Mouse (Mus musculus) hindbrain, embryonic 12.5 days (tissue): ENCODE data around the gene Chad. TPM values are rescaled to one million over a fixed set of nuclear protein-coding genes. Genes with fewer than 3 reads are reported as not detected.

Source experiments
- ATAC-seq: fragments of 200-750 bp; cut with Nextera tagmentation; 2 replicates; pipeline ENCODE4 v1.8.0; 2017; ENCODE audit warnings: moderate TSS enrichment; ENCODE audit not compliant: low FRiP score
- H3K27ac ChIP-seq: fragments of 300-500 bp; sonication (generic); 2 replicates; pipeline ENCODE4 v1.5.1; 2016; ENCODE audit warnings: mild to moderate bottlenecking
- H3K27me3 ChIP-seq: fragments of 300-500 bp; sonication (generic); 2 replicates; pipeline ENCODE4 v1.6.1; 2016; ENCODE audit warnings: mild to moderate bottlenecking
- H3K36me3 ChIP-seq: fragments of 300-500 bp; sonication (generic); 2 replicates; pipeline ENCODE4 v1.6.1; 2016; ENCODE audit warnings: mild to moderate bottlenecking
- H3K4me1 ChIP-seq: fragments of 300-500 bp; sonication (generic); 2 replicates; pipeline ENCODE4 v1.6.1; 2016
- H3K4me2 ChIP-seq: fragments of 300-500 bp; sonication (generic); replicated peaks from 2 replicates; pipeline ENCODE4 v1.6.1; 2016; ENCODE audit warnings: mild to moderate bottlenecking
- H3K4me3 ChIP-seq: fragments of 300-500 bp; sonication (generic); 2 replicates; pipeline ENCODE4 v1.5.1; 2016; ENCODE audit warnings: mild to moderate bottlenecking
- H3K9ac ChIP-seq: fragments of 300-500 bp; sonication (generic); 2 replicates; pipeline ENCODE4 v1.6.1; 2016; ENCODE audit warnings: mild to moderate bottlenecking, moderate library complexity
- H3K9me3 ChIP-seq: fragments of 300-500 bp; sonication (generic); replicated peaks from 2 replicates; pipeline ENCODE4 v1.6.1; 2016; ENCODE audit warnings: mild to moderate bottlenecking
- WGBS: fragments of 180-500 bp; shearing (Covaris S2); methylation state at CpG from one replicate; pipeline ENCODE4 v1.1.7; 2016; 5-methylcytosine and 5-hydroxymethylcytosine counted together
- polyA plus RNA-seq: library from polyadenylated mRNA; unstranded; fragments of >200 nt; fragmentation: Nextera tagmentation; extraction: Ambion mirVana; gene quantifications from 2 replicates; pipeline ENCODE4 v1.2.1, GENCODE M21; 2016

Gene Chad
- polyA plus RNA-seq, 1 experiment from 2014 or later, result 0.98 TPM

DNA sequence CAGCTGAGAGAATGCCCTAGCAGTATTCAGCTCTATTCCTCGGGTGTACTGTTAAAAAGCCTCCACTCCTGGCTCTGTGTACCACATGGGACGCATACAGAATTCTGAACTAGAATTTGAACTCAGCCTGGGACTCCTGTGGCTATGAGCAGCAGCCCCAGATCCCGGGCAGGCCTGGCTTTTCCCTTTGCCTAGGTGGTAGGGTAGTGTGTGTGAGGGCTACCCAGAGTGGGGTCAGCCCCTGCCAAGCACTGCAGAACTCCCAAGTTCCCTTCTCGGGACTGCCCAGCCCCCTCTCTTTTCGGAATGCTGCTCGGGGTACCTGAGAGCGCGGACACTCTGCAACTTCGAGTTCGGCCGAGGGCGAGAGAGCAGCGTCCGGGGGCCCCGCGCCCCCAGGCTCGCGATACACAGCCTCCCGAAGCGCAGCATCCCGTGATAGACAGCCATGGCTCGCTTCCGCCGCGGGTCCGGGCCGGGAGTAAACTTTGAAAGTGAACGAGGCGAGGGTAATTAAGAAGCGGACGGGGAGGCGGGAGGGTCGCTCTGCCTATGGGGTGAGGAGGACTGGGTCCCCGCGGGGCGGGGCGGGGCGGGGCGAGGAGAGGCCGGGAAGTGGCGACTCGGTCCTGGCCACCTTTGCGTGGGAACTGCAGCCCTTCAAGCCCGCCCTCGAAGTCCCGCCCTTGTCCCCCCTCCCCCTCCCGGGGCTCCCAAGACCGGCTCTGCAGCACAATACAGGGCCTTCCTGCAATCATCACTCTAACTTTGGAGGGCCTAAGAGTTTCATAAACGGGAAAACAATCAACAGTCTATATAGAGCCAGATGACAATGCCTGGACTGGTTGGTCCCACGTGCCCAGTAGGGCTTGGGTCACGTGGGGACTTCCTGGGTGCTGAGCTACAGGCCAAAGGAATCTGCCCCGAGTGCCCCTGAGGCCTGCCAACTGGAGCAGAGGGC lies 36.8 kb downstream of the Chad start, which contains the start of gene Acsf2:
Gene Acsf2 (minus strand): TSS at position 551 of the 961 bp plus-strand sequence.
- Histone ChIP-seq H3K4me1 (peaks cover 20% of the 10 kb centered on the region), H3K36me3 (no peaks in the 10 kb centered on the region), H3K9ac (peak within 1 kb of the TSS; percentile 58), H3K27ac (no peak within 1 kb of the TSS), H3K9me3 (no peaks in the 10 kb centered on the region), H3K27me3 (peaks cover 4% of the 10 kb centered on the region), H3K4me2 (peak within 1 kb of the TSS; percentile 79), H3K4me3 (peak within 1 kb of the TSS; percentile 45)
- peak; percentile 74 for ATAC-seq
- under 1% methylated on average over 52 of the region's 52 CpGs for WGBS

GRCm38 (mm10) chr11:94602356-94602955 lies 37.6 kb downstream of the Chad start:
- peak overlapping the region; percentile 45; the same call in 1 of the 2 replicates for H3K4me3 ChIP-seq
- 70% methylated on average over 11 of the region's 11 CpGs for WGBS
- ATAC-seq, result no peak
- no peak overlapping the region for H3K27ac ChIP-seq
- no peak overlapping the region for H3K9ac ChIP-seq
- peaks cover 20% of the 10 kb centered on the region for H3K4me1 ChIP-seq
- H3K9me3 ChIP-seq, result no peaks in the 10 kb centered on the region
- H3K27me3 ChIP-seq, result peaks cover 4% of the 10 kb centered on the region
- H3K36me3 ChIP-seq, result no peaks in the 10 kb centered on the region
- H3K4me2 ChIP-seq, result peak overlapping the region; percentile 79

DNA sequence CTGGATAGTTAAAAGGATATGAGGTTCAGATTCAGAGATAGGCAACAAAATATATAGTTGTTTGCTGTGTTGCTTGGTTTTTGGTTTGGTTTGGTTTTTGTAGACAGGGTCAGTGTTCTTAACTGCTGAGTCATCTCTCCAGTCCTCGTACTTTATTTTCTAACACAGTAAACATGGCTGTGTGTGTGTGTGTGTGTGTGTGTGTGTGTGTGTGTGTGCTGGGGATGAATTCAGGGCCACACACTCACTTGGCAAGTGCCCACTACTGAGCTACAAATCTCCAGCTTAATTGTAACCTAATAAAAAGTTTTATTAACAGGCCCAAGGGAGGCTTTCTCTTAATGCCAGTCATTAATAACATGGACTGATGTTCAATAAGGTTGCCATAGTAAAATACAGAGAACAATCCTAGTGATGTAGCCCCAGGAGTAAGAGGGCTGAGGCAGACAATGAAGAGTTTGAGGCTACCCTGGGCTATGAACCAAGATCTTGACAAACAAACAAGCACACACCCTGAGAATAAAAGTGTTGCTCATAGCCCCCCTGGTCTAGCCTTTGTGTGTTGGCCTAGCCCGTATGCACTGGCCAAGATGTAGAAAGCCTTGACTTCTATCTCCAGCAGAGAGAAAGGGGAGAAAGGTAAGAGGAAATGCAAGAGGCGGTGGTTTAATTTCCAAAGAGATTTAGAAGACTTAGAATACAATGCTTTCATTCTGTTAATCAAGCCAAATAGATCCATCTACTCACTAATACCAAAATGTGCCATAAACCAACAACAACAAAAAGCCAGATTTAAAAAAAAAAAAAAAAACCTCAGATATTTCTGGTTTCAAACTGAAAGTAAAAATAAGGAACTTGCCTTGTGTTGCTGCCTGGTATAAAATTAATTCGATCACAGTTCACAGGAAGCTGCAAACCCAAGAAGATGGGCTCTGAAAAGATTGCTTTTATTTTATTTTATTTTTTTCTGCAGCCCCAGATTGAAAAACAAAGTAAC lies 46.2 kb downstream of the Chad start:
- no peak overlapping the region for H3K4me2 ChIP-seq
- no peaks in the 10 kb centered on the region for H3K36me3 ChIP-seq
- no peak for ATAC-seq
- no peak overlapping the region for H3K4me3 ChIP-seq
- no peaks in the 10 kb centered on the region for H3K9me3 ChIP-seq
- H3K9ac ChIP-seq, result no peak overlapping the region
- no peak overlapping the region for H3K27ac ChIP-seq
- WGBS, result 73% methylated on average over 4 of the region's 4 CpGs
- H3K4me1 ChIP-seq, result no peaks in the 10 kb centered on the region
- no peaks in the 10 kb centered on the region for H3K27me3 ChIP-seq

DNA sequence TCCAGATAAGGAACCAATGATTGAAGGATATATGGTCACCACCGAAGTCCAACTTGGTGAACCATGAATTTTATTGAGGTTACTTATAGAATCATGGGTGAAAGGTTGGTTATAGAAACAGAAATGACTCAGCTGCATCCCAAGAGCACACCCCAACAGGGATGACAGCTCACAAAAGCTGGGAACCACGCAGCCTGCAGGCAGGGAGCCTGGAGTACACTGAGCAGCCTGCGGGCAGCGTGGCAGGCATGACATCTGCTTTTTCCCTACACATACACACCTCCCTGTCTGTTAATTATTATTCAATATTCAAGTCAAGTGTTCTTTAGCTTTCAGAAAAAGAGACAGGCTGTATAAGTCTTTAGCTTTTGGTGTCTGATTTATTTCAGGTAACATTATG lies 49.8 kb downstream of the Chad start:
- no peak for ATAC-seq
- Histone ChIP-seq H3K9ac (no peak overlapping the region), H3K27me3 (no peaks in the 10 kb centered on the region), H3K9me3 (no peaks in the 10 kb centered on the region), H3K4me3 (no peak overlapping the region), H3K4me2 (no peak overlapping the region), H3K36me3 (no peaks in the 10 kb centered on the region), H3K27ac (no peak overlapping the region), H3K4me1 (no peaks in the 10 kb centered on the region)
- 83% methylated on average over 4 of the region's 4 CpGs for WGBS

GRCm38 (mm10) chr11:94615494-94615893 lies 50.6 kb downstream of the Chad start:
- Histone ChIP-seq H3K4me3 (no peak overlapping the region), H3K27me3 (no peaks in the 10 kb centered on the region), H3K27ac (no peak overlapping the region), H3K4me1 (no peaks in the 10 kb centered on the region), H3K9ac (no peak overlapping the region), H3K4me2 (no peak overlapping the region), H3K36me3 (no peaks in the 10 kb centered on the region), H3K9me3 (no peaks in the 10 kb centered on the region)
- no peak for ATAC-seq
- 34% methylated on average over 4 of the region's 4 CpGs for WGBS

DNA sequence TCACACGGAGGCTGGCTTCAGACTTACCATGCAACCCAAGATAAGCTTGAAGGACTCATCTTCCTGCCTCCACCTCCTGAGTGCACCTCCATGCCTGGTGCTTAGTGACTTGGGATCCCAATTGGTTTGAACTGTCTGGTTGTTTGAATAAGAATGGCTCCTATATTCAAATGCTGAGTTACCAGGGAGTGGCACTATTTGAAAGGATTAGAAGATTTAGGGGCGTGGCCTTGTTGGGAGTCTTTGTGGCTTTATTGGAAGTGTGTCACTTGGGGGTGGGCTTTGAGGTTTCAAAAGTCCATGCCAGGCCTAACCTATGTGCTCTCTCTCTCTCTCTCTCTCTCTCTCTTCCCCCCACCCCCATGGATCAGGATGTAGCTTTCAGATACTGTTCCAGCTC lies 52.8 kb downstream of the Chad start:
- no peak for ATAC-seq
- Histone ChIP-seq H3K4me1 (no peaks in the 10 kb centered on the region), H3K36me3 (no peaks in the 10 kb centered on the region), H3K9ac (no peak overlapping the region), H3K4me2 (no peak overlapping the region), H3K9me3 (no peaks in the 10 kb centered on the region), H3K27ac (no peak overlapping the region), H3K27me3 (no peaks in the 10 kb centered on the region), H3K4me3 (no peak overlapping the region)
- WGBS, result 83% methylated on average over 2 of the region's 2 CpGs

Other genes with a start within 250 kb of the Chad start
- 153 and 167 TPM in 2 replicates for gene Luc7l3, start 243.1 kb upstream of the Chad start, polyA plus RNA-seq
- 27.3 and 28.7 TPM in 2 replicates for gene Ankrd40, start 237.0 kb upstream of the Chad start, polyA plus RNA-seq
- 0.81 and 1.2 TPM in 2 replicates for gene Abcc3, start 172.1 kb upstream of the Chad start, polyA plus RNA-seq
- 19.1 and 21.4 TPM in 2 replicates for gene Cacna1g, start 90.8 kb upstream of the Chad start, polyA plus RNA-seq
- gene Spata20, start 78.9 kb upstream of the Chad start, polyA plus RNA-seq, result 0.08 TPM in 1 of 2 replicates, not detected in the other
- gene Epn3, start 65.1 kb upstream of the Chad start, polyA plus RNA-seq, result 1.7 and 2.5 TPM in 2 replicates
- gene Mycbpap, start 43.3 kb upstream of the Chad start, polyA plus RNA-seq, result 4.2 and 5.2 TPM in 2 replicates
- gene Rsad1, start 15.8 kb upstream of the Chad start, polyA plus RNA-seq, result 3.4 and 4.6 TPM in 2 replicates
- 3.3 and 3.5 TPM in 2 replicates for gene Acsf2, start 36.8 kb downstream of the Chad start, polyA plus RNA-seq
- 208 and 212 TPM in 2 replicates for gene Lrrc59, start 64.7 kb downstream of the Chad start, polyA plus RNA-seq
- gene Mrpl27, start 88.7 kb downstream of the Chad start, polyA plus RNA-seq, result 126 and 131 TPM in 2 replicates
- gene Eme1, start 88.9 kb downstream of the Chad start, polyA plus RNA-seq, result 20.8 and 21.3 TPM in 2 replicates
- 19.4 and 20.3 TPM in 2 replicates for gene Xylt2, start 112.5 kb downstream of the Chad start, polyA plus RNA-seq
- gene Gm11541, start 139.5 kb downstream of the Chad start, polyA plus RNA-seq, result 0.12 TPM in 1 of 2 replicates, not detected in the other
- 0.23 and 0.38 TPM in 2 replicates for gene Cdc34b, start 176.7 kb downstream of the Chad start, polyA plus RNA-seq
- not detected in 2 replicates for gene Tmem92, start 217.7 kb downstream of the Chad start, polyA plus RNA-seq